Mouse (Mus musculus) midbrain, embryonic 16.5 days (tissue): ENCODE measurements around the gene Cnot9. TPM values are rescaled to one million over a fixed set of nuclear protein-coding genes. Genes with fewer than 3 reads are reported as not detected.
A peak's percentile ranks its signal among the peaks of the same experiment; 100 is the strongest.
"Not testable (repeated sequence)": the region's sequence is repeated elsewhere in the genome, so short reads cannot be mapped to it uniquely, and the experiment has no call there.

Experiments
- ATAC-seq: fragments of 200-750 bp; cut with Nextera tagmentation; 2 replicates; pipeline ENCODE4 v1.8.0; 2017; ENCODE audit warnings: moderate TSS enrichment
- H3K27ac ChIP-seq: fragments of 300-500 bp; sonication (generic); 2 replicates; pipeline ENCODE4 v1.5.1; 2014; ENCODE audit warnings: mild to moderate bottlenecking, low read length, mixed read lengths
- H3K27me3 ChIP-seq: fragments of 300-500 bp; sonication (generic); 2 replicates; pipeline ENCODE4 v1.6.1; 2014; ENCODE audit warnings: low read depth, low read length, mixed read lengths; ENCODE audit not compliant: control insufficient read depth, insufficient read depth
- H3K36me3 ChIP-seq: fragments of 300-500 bp; sonication (generic); 2 replicates; pipeline ENCODE4 v1.6.1; 2014; ENCODE audit warnings: mild to moderate bottlenecking, low read length, moderate library complexity, mixed read lengths; ENCODE audit not compliant: control insufficient read depth, insufficient read depth
- H3K4me1 ChIP-seq: fragments of 300-500 bp; sonication (generic); 2 replicates; pipeline ENCODE4 v1.6.1; 2014; ENCODE audit warnings: mild to moderate bottlenecking, low read length, mixed read lengths; ENCODE audit not compliant: control insufficient read depth, insufficient read depth
- H3K4me2 ChIP-seq: fragments of 300-500 bp; sonication (generic); 2 replicates; pipeline ENCODE4 v1.6.1; 2014; ENCODE audit warnings: mild to moderate bottlenecking, low read length, mixed read lengths
- H3K4me3 ChIP-seq: fragments of 300-500 bp; sonication (generic); 2 replicates; pipeline ENCODE4 v1.5.1; 2014; ENCODE audit warnings: low read depth, mild to moderate bottlenecking, low read length, moderate library complexity, mixed read lengths
- H3K9ac ChIP-seq: fragments of 300-500 bp; sonication (generic); 2 replicates; pipeline ENCODE4 v1.6.1; 2014; ENCODE audit warnings: low read depth, low read length, mixed read lengths
- H3K9me3 ChIP-seq: fragments of 300-500 bp; sonication (generic); replicated peaks from 2 replicates; pipeline ENCODE4 v1.6.1; 2014; ENCODE audit warnings: mild to moderate bottlenecking, low read length, mixed read lengths; ENCODE audit not compliant: control insufficient read depth, poor library complexity, severe bottlenecking
- WGBS: fragments of 180-500 bp; shearing (Covaris S2); extraction: QIAGEN DNeasy Blood & Tissue Kit; methylation state at CpG from one replicate; pipeline ENCODE4 v1.1.7; 2014; 5-methylcytosine and 5-hydroxymethylcytosine counted together
- polyA plus RNA-seq: library from polyadenylated mRNA; unstranded; fragments of >200 nt; fragmentation: Nextera tagmentation; extraction: Ambion mirVana; gene quantifications from 2 replicates; pipeline ENCODE4 v1.2.1, GENCODE M21; 2015

Gene Cnot9
- polyA plus RNA-seq = 47.7 and 48.9 TPM in 2 replicates

GRCm38 (mm10) chr1:74505721-74506464, at the start of gene Cnot9:
Cnot9 (plus strand) TSS chr1:74506058.
- Histone ChIP-seq H3K9ac (peak within 1 kb of the TSS; percentile 85), H3K9me3 (no peaks in the 10 kb centered on the region), H3K4me3 (peak within 1 kb of the TSS; percentile 69), H3K27me3 (no peaks in the 10 kb centered on the region), H3K27ac (peak within 1 kb of the TSS; percentile 76), H3K36me3 (no peaks in the 10 kb centered on the region), H3K4me2 (peak within 1 kb of the TSS; percentile 92), H3K4me1 (peaks cover 36% of the 10 kb centered on the region)
- WGBS = under 1% methylated on average over 61 of the region's 64 CpGs
- ATAC-seq = peak; percentile 99

DNA sequence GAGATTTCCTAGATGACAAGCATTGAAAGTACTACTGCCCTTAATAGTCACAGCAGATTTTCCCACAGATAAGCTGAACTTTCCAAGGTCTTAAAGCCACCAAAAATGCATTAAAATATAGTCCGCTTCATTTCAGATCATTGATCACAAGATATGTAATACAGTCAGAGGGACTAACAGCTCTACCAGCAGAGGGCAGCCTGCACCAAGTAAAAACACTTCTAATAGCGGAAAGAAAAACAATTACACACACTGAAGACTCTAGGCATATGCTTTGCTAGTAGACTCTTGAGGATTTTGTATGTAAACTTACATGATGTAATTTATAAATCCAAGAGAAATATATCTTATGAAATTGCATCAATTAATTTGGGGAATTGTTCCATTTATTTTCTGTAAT, 45.6 kb upstream of the Cnot9 start:
- Histone ChIP-seq H3K27ac (no peak overlapping the region), H3K9me3 (no peaks in the 10 kb centered on the region), H3K4me3 (no peak overlapping the region), H3K4me2 (no peak overlapping the region), H3K9ac (no peak overlapping the region), H3K36me3 (peaks cover 34% of the 10 kb centered on the region), H3K27me3 (no peaks in the 10 kb centered on the region), H3K4me1 (no peaks in the 10 kb centered on the region)
- no peak for ATAC-seq
- 74% methylated on average over 2 of the region's 2 CpGs for WGBS

DNA sequence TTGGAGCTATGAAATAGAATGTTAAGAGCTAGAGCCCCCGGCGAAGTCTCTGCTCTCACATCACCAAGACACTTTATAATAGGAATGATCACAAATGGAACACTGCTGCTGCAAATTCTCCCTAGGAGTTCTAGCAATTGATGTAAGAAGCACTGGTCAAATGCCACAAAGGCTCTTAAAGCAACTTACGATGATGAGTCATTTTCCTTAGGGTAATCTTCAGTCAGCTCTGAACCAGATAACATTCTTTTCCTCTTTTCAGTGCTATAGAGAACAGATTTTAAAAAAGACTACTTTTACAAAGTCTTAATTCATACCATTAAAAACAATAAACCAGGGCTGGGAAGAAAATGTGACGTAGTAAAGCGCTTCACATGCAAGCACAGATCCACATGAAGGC, 20.1 kb upstream of the Cnot9 start:
- Histone ChIP-seq H3K9ac (no peak overlapping the region), H3K36me3 (peaks cover 30% of the 10 kb centered on the region), H3K4me2 (no peak overlapping the region), H3K9me3 (no peaks in the 10 kb centered on the region), H3K4me1 (no peaks in the 10 kb centered on the region), H3K27ac (no peak overlapping the region), H3K4me3 (no peak overlapping the region), H3K27me3 (no peaks in the 10 kb centered on the region)
- ATAC-seq = no peak
- WGBS = 97% methylated on average over 5 of the region's 5 CpGs

DNA sequence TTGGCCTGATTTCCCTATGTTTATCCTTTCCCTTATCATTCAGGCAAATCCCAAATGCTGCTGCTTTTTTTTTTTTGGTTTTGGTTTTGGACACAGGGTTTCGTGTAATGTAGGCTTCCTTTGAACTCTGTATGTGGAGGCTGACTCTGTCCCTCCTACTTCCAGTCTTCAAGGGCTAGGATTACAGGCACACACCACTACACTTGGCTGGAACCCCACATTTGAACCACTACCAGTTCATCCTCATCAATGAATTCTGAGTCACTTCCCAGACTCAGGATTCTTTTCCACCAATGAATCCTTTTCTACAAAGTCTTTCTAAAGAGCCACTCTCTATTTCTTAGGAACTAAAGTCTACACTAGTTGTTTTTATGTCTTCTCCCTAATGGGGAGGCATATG, 4.8 kb upstream of the Cnot9 start:
- Histone ChIP-seq H3K9ac (no peak overlapping the region), H3K27me3 (no peaks in the 10 kb centered on the region), H3K9me3 (no peaks in the 10 kb centered on the region), H3K4me3 (no peak overlapping the region), H3K4me2 (no peak overlapping the region), H3K36me3 (no peaks in the 10 kb centered on the region), H3K4me1 (peaks cover 11% of the 10 kb centered on the region), H3K27ac (no peak overlapping the region)
- ATAC-seq = no peak
- WGBS = 69% methylated on average over 1 of the region's 1 CpGs

- Histone ChIP-seq H3K9me3 (no peaks in the 10 kb centered on the region), H3K4me2 (peak overlapping the region; percentile 92), H3K27ac (peak overlapping the region; percentile 76), H3K36me3 (no peaks in the 10 kb centered on the region), H3K9ac (peak overlapping the region; percentile 76), H3K27me3 (no peaks in the 10 kb centered on the region), H3K4me3 (peak overlapping the region; percentile 69), H3K4me1 (peaks cover 36% of the 10 kb centered on the region)
- WGBS = under 1% methylated on average over 22 of the region's 22 CpGs
- ATAC-seq = peak; percentile 81; the same call in 1 of the 2 replicates
These were observed 501 bp upstream of the Cnot9 start for GRCm38 (mm10) chr1:74505393-74505720.

DNA sequence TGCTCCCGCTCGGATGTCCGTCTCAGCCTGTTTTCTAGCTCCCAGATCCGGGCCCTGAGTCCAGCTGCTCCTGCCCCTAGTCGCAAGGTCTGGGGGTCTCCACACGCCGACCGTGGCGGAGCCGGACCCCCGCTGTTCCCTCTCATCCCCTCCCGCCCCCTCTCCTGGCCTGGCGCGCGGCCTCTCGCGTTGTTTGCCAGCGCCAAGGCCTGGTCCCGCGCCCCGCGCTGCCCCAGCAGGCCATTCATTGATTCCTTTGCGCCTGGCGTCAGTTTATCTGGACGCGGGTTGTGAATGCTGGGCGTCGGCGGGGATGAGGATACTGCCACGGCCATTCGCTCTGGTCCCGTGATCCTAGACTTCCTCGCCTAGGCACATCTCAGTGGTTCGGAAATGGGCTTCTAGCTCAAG, 618 bp downstream of the Cnot9 start:
- Histone ChIP-seq H3K9ac (peak overlapping the region; percentile 85), H3K4me3 (peak overlapping the region; percentile 69), H3K27me3 (no peaks in the 10 kb centered on the region), H3K4me2 (peak overlapping the region; percentile 92), H3K36me3 (no peaks in the 10 kb centered on the region), H3K4me1 (peaks cover 36% of the 10 kb centered on the region), H3K27ac (peak overlapping the region; percentile 75), H3K9me3 (no peaks in the 10 kb centered on the region)
- WGBS = under 1% methylated on average over 31 of the region's 34 CpGs
- no peak; the same call in 1 of the 2 replicates for ATAC-seq

GRCm38 (mm10) chr1:74507780-74508179, 1.9 kb downstream of the Cnot9 start:
- H3K9me3 ChIP-seq = no peaks in the 10 kb centered on the region
- 98% methylated on average over 2 of the region's 2 CpGs for WGBS
- H3K4me1 ChIP-seq = peaks cover 36% of the 10 kb centered on the region
- H3K27ac ChIP-seq = no peak overlapping the region
- no peak overlapping the region for H3K4me3 ChIP-seq
- peak overlapping the region; percentile 92; the same call in 1 of the 2 replicates for H3K4me2 ChIP-seq
- no peak for ATAC-seq
- H3K9ac ChIP-seq = no peak overlapping the region
- no peaks in the 10 kb centered on the region for H3K27me3 ChIP-seq
- no peaks in the 10 kb centered on the region for H3K36me3 ChIP-seq

DNA sequence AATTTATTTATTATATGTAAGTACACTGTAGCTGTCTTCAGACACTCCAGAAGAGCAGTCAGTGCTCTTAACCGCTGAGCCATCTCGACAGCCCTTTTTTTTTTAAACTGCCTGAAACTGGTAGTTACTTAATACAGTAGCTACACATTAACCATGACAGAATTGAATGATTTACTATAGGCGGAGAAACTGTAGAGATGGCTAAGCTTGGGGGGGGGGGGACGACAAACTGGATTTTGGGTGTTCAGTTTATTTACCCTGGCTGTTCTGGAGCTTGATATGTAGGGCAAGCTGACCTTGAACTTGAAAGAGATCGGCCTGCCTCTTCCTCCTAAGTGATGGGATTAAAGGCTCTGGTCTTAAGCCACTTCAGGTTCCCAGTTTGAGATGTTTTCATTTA, 5.4 kb downstream of the Cnot9 start:
- Histone ChIP-seq H3K27ac (no peak overlapping the region), H3K9me3 (no peaks in the 10 kb centered on the region), H3K4me2 (no peak overlapping the region), H3K36me3 (no peaks in the 10 kb centered on the region), H3K27me3 (no peaks in the 10 kb centered on the region), H3K4me3 (no peak overlapping the region), H3K4me1 (peaks cover 25% of the 10 kb centered on the region), H3K9ac (no peak overlapping the region)
- no peak for ATAC-seq
- WGBS = 99% methylated on average over 5 of the region's 5 CpGs

- H3K27me3 ChIP-seq, H3K4me2 ChIP-seq, H3K9ac ChIP-seq, H3K36me3 ChIP-seq, H3K4me3 ChIP-seq, H3K27ac ChIP-seq, H3K9me3 ChIP-seq, ATAC-seq: not testable (repeated sequence)
- WGBS = 97% methylated on average over 1 of the region's 1 CpGs
- peaks cover 13% of the 10 kb centered on the region for H3K4me1 ChIP-seq
These were observed 7.1 kb downstream of the Cnot9 start for GRCm38 (mm10) chr1:74512999-74513398.
